Mouse (Mus musculus) stomach, embryonic 16.5 days (tissue): Measurements from ENCODE around the gene Rbbp4. TPM values are rescaled to one million over a fixed set of nuclear protein-coding genes. Genes with fewer than 3 reads are reported as not detected.

ENCODE experiments used
- ATAC-seq: fragments of 200-750 bp; cut with Nextera tagmentation; 2 replicates; pipeline ENCODE4 v1.8.0; 2017; ENCODE audit warnings: moderate number of reproducible peaks, moderate TSS enrichment; ENCODE audit not compliant: insufficient read depth, low FRiP score
- H3K27ac ChIP-seq: fragments of 300-500 bp; sonication (generic); 2 replicates; pipeline ENCODE4 v1.5.1; 2014; ENCODE audit warnings: low read length
- H3K27me3 ChIP-seq: fragments of 300-500 bp; sonication (generic); 2 replicates; pipeline ENCODE4 v1.6.1; 2014; ENCODE audit warnings: low read length, control low read depth, mixed read lengths; ENCODE audit not compliant: control insufficient read depth, insufficient read depth
- H3K36me3 ChIP-seq: fragments of 300-500 bp; sonication (generic); 2 replicates; pipeline ENCODE4 v1.6.1; 2014; ENCODE audit warnings: low read length; ENCODE audit not compliant: control insufficient read depth, insufficient read depth
- H3K4me1 ChIP-seq: fragments of 300-500 bp; sonication (generic); 2 replicates; pipeline ENCODE4 v1.6.1; 2014; ENCODE audit warnings: low read length, control low read depth, mixed read lengths; ENCODE audit not compliant: control insufficient read depth, insufficient read depth
- H3K4me2 ChIP-seq: fragments of 300-500 bp; sonication (generic); 2 replicates; pipeline ENCODE4 v1.6.1; 2014; ENCODE audit warnings: low read depth, low read length, mixed read lengths
- H3K4me3 ChIP-seq: fragments of 300-500 bp; sonication (generic); replicated peaks from 2 replicates; pipeline ENCODE4 v1.5.1; 2014; ENCODE audit warnings: mild to moderate bottlenecking, low read length
- H3K9ac ChIP-seq: fragments of 300-500 bp; sonication (generic); 2 replicates; pipeline ENCODE4 v1.6.1; 2014; ENCODE audit warnings: low read length
- H3K9me3 ChIP-seq: fragments of 300-500 bp; sonication (generic); replicated peaks from 2 replicates; pipeline ENCODE4 v1.6.1; 2016; ENCODE audit warnings: low read length, control low read depth; ENCODE audit not compliant: control insufficient read depth
- WGBS: fragments of 180-500 bp; shearing (Covaris S2); extraction: QIAGEN DNeasy Blood & Tissue Kit; methylation state at CpG from one replicate; pipeline ENCODE4 v1.1.7; 2014; 5-methylcytosine and 5-hydroxymethylcytosine counted together
- microRNA-seq: library from miRNA; unstranded; fragments of <30 nt; microRNA quantifications from one replicate; pipeline ENCODE4, GENCODE M21; 2016
- polyA plus RNA-seq: library from polyadenylated mRNA; unstranded; fragments of >200 nt; fragmentation: Nextera tagmentation; extraction: Ambion mirVana; gene quantifications from 2 replicates; pipeline ENCODE4 v1.2.1, GENCODE M21; 2015

Rbbp4 gene
- polyA plus RNA-seq, 1 experiment from 2014 or later: 291 TPM

- Histone ChIP-seq H3K27ac (peak overlapping the region; percentile 53; the same call in 1 of the 2 replicates), H3K9me3 (no peaks in the 10 kb centered on the region), H3K4me3 (no peak overlapping the region), H3K9ac (peak overlapping the region; percentile 37; the same call in 1 of the 2 replicates), H3K4me2 (peak overlapping the region; percentile 25; the same call in 1 of the 2 replicates), H3K36me3 (no peaks in the 10 kb centered on the region), H3K27me3 (no peaks in the 10 kb centered on the region), H3K4me1 (peaks cover 22% of the 10 kb centered on the region)
- ATAC-seq: peak; percentile 86
- 26% methylated on average over 19 of the region's 19 CpGs for WGBS
Measured at GRCm38 (mm10) chr4:129263225-129264021, 71.7 kb downstream of the Rbbp4 start.

GRCm38 (mm10) chr4:129261196-129261595, 74.0 kb downstream of the Rbbp4 start, which contains the start of gene C77080:
Gene C77080, minus strand, starts transcription at chr4:129261404.
- peak within 1 kb of the TSS; percentile 40; the same call in 1 of the 2 replicates for H3K9ac ChIP-seq
- no peak within 1 kb of the TSS for H3K4me3 ChIP-seq
- peak; percentile 23; the same call in 1 of the 2 replicates for ATAC-seq

GRCm38 (mm10) chr4:129260678-129261077, 74.5 kb downstream of the Rbbp4 start:
- Histone ChIP-seq H3K4me1 (peaks cover 34% of the 10 kb centered on the region), H3K27ac (peak overlapping the region; percentile 68), H3K9me3 (no peaks in the 10 kb centered on the region), H3K27me3 (no peaks in the 10 kb centered on the region), H3K9ac (peak overlapping the region; percentile 40; the same call in 1 of the 2 replicates), H3K4me3 (no peak overlapping the region), H3K36me3 (no peaks in the 10 kb centered on the region), H3K4me2 (no peak overlapping the region)
- 20% methylated on average over 6 of the region's 6 CpGs for WGBS
- no peak for ATAC-seq

More at GRCm38 (mm10) chr4:129261196-129261595, 74.0 kb downstream of the Rbbp4 start, which contains the start of gene C77080:
- no peaks in the 10 kb centered on the region for H3K9me3 ChIP-seq
- WGBS: 19% methylated on average over 3 of the region's 4 CpGs
- H3K27ac ChIP-seq: peak within 1 kb of the TSS; percentile 68
- H3K4me1 ChIP-seq: peaks cover 35% of the 10 kb centered on the region
- no peak within 1 kb of the TSS for H3K4me2 ChIP-seq
- no peaks in the 10 kb centered on the region for H3K36me3 ChIP-seq
- H3K27me3 ChIP-seq: no peaks in the 10 kb centered on the region

- no peak overlapping the region for H3K9ac ChIP-seq
Measured at GRCm38 (mm10) chr4:129259101-129259500, 76.1 kb downstream of the Rbbp4 start.

More at GRCm38 (mm10) chr4:129259101-129259500, 76.1 kb downstream of the Rbbp4 start:
- peaks cover 34% of the 10 kb centered on the region for H3K4me1 ChIP-seq
- no peak overlapping the region for H3K27ac ChIP-seq
- H3K27me3 ChIP-seq: no peaks in the 10 kb centered on the region
- H3K36me3 ChIP-seq: no peaks in the 10 kb centered on the region
- WGBS: 83% methylated on average over 4 of the region's 4 CpGs
- H3K4me2 ChIP-seq: no peak overlapping the region
- H3K4me3 ChIP-seq: no peak overlapping the region
- no peaks in the 10 kb centered on the region for H3K9me3 ChIP-seq
- no peak for ATAC-seq

Small RNAs within 50 kb of the gene (microRNA-seq; reads per million reads assigned to microRNA genes)
- not detected for gene Gm22994

Other genes with a start within 250 kb of the Rbbp4 start
- 44.2 and 53.2 TPM in 2 replicates for gene Tmem54, start 229.8 kb downstream of the Rbbp4 start, polyA plus RNA-seq
- gene Hpca, start 213.3 kb downstream of the Rbbp4 start, polyA plus RNA-seq: 1.8 and 2.0 TPM in 2 replicates
- 1.3 and 2.6 TPM in 2 replicates for gene Fndc5, start 198.4 kb downstream of the Rbbp4 start, polyA plus RNA-seq
- 13.0 and 13.1 TPM in 2 replicates for gene S100pbp, start 145.6 kb downstream of the Rbbp4 start, polyA plus RNA-seq
- 72.9 and 80.0 TPM in 2 replicates for gene Yars, start 145.6 kb downstream of the Rbbp4 start, polyA plus RNA-seq
- gene C77080, start 74.0 kb downstream of the Rbbp4 start, polyA plus RNA-seq: 8.2 and 8.5 TPM in 2 replicates
- 3.0 and 3.9 TPM in 2 replicates for gene Sync, start 47.8 kb downstream of the Rbbp4 start, polyA plus RNA-seq
- 44.4 and 46.6 TPM in 2 replicates for gene Zbtb8os, start 325 bp upstream of the Rbbp4 start, polyA plus RNA-seq
- 17.4 and 19.2 TPM in 2 replicates for gene Zbtb8a, start 42.7 kb upstream of the Rbbp4 start, polyA plus RNA-seq
- gene Zbtb8b, start 105.5 kb upstream of the Rbbp4 start, polyA plus RNA-seq: 1.4 and 1.6 TPM in 2 replicates
- gene Bsdc1, start 126.2 kb upstream of the Rbbp4 start, polyA plus RNA-seq: 28.0 and 30.5 TPM in 2 replicates
- not detected in 2 replicates for gene Tssk3, start 155.7 kb upstream of the Rbbp4 start, polyA plus RNA-seq
- gene Fam229a, start 155.8 kb upstream of the Rbbp4 start, polyA plus RNA-seq: not detected in 2 replicates
- 259 and 296 TPM in 2 replicates for gene Marcksl1, start 178.2 kb upstream of the Rbbp4 start, polyA plus RNA-seq
- 195 and 205 TPM in 2 replicates for gene Hdac1, start 207.3 kb upstream of the Rbbp4 start, polyA plus RNA-seq
- gene Lck, start 238.3 kb upstream of the Rbbp4 start, polyA plus RNA-seq: 3.0 and 7.3 TPM in 2 replicates
- gene Fam167b, start 243.2 kb upstream of the Rbbp4 start, polyA plus RNA-seq: 4.1 TPM in 2 replicates